Mouse (Mus musculus): ENCODE data around the gene Dgat2.

The Dgat2 gene

DNA sequence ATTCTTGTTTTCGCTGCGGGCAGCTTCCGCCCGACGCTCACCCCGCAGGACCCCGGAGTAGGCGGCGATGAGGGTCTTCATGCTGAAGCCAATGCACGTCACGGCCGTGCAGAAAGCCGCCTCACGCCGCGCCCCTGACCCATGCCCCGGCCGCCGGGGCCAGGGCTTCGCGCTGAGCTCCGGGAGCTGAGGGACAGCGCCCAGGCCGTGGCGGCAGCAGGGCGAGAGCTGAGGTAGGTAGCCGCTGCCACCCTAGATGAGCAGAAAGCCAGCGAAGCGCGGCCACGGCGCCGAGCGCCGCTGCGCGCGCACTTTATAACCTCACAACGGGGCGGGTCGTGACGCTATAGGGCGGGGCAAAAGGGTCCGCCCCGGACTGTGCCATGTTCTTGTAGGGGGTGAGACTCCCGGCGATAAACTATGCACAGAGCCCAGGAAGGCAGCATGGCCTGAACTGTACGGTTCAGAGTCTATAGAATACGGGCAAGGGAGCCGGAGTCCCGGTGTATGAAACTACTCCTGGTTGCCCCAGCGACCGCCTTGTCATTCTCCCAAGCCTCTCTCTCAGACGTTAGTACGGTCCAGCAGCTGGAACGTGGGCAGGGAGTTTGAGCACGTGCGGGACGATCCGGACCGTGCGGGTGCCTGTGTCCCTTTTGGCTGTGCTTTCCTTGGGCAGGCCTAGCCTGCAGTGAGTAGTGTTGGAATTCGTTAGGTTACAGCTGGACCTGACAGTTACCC lies at the start of gene Dgat2:
Gene Dgat2 (minus strand): TSS at position 288 of the 741 bp plus-strand sequence.
- DNase-seq: peak; percentile 98 to 99

DNA sequence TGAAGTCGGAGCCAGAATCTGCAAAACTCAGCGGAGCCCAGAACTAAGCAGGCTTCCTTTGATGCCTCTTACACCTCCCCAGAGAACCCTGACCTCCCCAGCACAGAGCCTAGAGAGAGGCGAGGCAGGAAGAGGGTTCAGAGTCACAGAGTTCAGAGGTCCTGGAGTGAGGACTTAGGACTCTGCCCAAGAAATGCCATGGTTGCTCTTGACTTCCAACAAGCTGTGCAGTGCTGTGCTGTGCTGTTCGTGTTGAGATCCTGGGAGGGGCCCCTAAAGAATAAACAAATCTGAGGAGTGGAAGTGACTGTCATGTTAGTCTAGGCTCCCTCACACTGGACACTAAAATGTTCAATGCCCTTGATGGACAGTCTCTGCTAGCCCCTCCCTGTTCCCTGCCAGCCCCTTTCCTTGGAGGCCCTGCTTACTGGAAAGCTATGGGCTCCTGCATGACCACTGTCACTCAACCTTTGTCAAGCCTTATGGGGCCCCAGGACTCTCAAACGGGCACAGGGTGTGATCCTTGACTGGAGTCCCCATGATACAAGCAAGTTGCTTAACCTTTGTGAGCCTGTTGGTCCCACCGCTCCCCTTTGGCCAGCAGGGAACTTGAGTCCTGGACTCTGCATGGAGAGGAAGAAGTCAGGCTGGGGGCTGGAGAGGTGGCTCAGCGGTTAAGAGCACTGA lies 47.7 kb upstream of the Dgat2 start:
- no peak for DNase-seq

DNA sequence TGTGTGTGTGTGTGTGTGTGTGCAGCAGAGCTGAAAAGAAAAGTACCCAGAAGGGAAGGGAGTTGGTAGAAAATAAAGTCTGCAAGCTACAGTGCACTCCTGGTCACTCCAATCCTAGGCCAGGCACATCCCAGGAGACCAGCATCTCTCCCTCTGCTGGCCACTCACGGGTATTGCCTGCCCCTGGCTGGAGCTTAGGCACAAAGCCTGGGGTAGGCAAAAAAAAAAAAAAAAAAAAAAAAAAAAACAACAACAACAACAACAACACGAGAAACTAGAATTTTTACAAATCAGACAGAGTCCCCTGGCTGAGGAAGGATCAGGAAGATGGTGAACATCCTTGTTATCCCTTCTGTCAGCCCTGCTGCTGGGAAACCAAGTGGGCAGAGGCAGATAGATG lies 46.9 kb upstream of the Dgat2 start:
- no peak for DNase-seq

DNA sequence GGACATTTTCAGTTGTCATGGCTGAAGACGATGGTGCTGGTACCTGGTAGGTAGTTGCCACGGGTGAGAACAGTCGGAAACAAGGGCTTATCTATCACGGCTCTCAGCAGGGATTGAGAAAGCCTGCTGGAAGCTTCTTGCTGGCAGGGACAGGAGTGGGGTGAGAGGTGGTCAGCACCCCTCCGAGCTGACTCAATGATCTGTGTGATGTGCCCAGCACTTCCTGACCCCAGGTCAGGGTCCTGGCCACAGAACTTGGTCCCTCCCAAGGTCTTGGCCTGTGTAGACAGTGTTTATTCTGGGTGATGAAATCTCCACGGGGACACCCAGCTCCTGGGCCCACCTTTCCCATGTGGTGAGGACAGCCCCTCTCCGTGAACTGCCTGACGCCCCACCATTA lies 46.3 kb upstream of the Dgat2 start:
- no peak for DNase-seq

DNA sequence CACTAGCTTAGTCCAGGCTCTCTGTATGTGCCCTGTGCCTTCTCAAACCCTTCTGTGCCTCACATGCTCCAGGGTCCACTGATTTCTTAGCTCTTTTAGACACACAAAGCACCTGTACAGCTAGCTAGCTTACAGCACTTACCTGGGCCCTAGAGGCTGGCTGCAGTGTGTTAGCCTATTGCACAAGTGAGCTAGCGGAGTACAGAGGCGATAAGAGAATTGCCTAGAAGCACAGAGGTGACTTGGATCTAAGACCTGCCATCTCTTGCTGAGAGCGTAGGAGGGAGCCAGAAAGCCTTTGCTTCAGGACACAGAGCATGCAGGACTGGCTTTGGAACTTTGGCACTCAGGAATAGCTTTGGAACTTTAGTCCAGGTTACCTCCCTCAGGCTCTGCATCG lies 44.7 kb upstream of the Dgat2 start:
- no peak for DNase-seq

DNA sequence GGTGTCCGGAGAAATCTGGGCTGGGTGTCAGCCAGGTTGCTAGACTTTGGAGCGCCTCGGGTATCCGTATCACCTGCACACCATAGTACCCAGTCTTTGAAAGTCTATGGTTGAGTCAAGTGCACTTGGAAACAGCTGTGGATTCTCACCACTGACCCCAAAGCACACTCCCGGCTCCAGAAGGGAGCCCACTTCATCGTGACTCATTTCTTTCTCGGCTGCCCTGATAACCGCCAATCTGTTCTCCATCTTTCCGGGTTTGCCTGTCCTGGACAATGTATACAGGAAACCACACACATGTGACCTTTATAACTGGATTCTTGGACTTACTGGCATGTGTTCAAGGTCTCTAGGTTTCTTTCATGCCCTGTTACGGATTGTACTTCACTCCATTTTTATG lies 44.1 kb upstream of the Dgat2 start:
- no peak for DNase-seq

DNA sequence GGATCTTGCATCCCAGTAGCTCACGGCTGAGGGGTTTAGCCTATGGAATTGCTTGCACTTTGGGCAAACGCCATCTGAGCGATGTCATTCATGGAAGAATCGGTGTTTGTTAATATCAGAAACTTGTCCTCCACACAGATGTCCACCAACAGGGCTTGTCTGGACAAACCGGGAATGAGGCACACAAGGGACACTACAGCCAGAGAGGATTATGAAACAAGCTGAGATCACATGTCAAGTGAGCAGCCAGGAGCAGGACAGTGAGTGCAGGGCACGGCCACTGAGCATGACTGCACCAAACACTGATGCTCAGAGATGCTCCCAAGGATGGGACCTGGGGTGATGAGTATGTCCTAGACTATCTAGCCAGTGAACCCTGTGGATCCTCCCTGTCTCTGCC lies 42.9 kb upstream of the Dgat2 start:
- DNase-seq: no peak

DNA sequence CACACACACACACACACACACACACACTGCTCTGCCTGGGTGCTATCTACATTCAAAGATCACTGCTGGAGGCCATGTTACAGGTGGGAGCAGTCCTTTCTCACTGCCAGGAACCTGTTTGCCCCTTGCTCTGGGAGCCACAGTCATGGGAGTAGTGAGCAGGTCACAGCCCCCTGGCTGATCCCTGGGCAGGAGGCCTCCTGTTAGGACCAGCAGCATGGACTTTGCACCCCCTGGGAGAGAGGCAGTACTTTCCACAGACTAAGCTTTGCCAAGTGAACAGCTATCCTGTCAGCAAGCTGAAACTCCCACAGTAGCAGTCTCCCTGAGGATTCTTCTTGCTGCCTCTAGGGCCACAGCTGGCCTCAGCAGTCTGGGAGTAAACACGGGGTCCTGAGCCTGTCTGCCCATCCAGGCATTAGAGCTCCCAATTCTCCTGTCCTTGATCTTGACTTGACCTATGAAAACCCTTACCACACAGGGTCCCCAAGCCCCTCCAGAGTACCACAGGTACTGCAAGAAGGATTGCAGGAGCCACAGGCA lies 42.2 kb upstream of the Dgat2 start:
- DNase-seq: no peak

DNA sequence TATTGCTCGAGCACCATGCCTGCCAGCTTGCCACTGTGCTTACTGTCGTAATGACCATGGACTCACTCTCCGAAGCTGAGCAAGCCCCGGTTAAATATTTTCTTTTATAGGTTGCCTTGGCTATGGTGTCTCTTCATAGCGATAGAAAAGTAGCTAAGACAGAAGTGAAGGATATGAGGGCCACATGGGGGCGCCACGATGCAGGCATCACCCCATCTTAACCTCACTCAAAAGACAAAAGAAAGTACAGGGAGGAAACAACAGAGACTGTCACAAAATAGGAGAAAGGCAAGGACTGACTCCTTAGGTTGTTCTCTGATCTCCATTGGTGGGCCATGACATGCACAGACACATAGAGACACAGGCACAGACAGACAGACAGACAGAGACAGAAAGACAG lies 41.7 kb upstream of the Dgat2 start:
- no peak for DNase-seq

DNA sequence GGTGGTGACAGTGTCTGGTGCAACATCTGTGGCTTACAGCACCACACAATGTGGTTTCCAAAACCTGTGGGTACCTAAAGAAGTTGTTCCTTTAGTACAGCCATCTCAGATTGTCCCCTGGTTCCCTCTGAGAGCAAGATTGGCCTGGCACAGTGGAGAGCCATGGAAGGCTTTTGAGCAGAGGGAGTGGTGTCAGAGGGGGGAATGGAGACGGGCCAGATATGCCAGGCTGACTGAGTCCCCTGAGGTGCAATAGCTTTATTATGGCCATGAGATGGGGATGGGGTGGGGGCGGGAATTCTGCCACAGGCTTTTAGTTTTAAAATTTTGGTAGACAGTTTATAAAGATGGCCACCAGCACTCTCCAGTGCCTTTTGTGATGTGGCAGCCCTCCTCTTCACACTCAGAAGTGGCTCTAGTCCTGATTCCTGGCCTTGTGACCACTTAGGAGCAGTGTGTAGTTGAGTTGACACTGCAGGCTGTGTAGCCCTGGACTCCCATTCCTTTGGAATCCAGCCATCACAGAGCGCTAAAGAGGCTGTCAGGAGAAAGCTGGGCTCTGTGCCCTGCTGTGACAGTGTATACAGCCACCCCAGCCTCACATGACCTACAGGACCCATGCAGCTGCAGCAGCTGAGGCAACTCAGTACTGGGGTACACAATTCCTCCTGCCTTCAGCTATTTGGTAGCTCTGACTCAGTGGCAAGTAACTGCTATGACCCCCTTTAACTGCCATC lies 35.0 kb upstream of the Dgat2 start:
- no peak for DNase-seq

DNA sequence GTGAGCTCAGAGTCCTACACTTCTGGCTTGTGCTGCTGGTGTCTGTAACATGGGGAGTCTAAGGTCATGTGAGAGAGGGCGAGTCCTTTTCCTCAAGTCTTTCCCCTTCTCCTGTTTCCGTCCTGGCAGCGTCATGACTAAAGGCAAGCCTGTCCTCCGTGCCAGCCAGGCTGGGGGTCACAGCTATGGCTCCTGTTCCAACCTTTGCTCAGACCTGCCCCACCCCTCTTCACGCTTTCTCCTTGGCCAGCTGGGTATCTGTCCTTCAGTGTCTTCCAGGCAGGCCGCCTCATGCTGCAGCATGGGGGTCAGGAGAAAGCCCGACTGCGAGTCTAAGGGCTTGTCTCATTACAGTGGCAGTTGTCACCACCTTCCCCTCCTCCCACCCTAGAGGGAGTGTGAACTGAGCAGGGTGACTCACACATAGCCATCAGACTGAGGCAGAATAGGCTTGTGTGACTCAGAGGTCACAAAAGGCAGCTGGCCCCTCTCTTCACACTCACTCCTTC lies 32.9 kb upstream of the Dgat2 start:
- no peak for DNase-seq

DNA sequence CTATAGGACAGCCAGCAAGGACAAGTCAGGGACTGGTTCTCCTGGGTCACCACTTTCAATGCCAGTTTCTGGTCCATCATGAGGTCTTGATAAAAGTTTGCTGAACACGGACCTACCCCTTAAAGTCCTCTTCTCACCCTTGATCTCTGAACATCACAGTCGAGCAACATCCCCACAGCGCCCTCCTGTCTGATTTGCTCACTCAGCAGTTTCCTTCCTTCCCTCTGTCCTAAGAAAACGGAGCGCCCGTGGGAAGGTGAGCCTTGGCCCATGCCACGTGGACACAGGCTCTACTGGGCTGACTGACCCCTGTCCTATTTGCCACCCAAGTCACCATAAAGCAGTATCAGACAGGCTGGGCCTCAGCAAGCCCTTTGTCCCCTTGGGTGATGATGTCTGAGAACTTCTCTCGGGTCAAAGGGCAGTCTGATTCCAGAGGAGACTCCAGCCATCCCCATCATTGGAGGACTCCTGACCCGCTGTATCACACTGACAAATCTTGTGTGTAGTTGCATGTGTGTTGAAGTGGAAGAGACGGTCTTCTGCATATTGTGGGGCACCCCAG lies 32.2 kb upstream of the Dgat2 start:
- no peak for DNase-seq

DNA sequence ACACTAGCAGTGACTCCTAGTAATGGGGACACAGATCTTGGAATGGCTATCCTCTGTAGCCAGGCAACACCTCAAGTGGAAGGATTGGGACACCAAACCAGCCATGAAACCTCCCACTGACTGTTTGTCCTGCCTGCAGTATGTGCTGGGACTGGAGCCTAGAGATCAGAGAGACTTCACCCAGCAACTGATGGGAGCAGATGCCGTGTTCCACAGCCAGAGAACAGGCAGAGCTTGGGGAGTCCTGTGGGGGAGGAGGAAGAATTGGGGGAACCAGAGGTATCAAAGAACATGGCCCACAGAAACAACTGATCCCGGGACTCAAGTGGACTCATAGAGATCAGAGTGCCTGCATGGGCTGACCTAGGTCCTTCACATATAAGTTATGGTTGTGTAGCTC lies 31.2 kb upstream of the Dgat2 start:
- no peak for DNase-seq

DNA sequence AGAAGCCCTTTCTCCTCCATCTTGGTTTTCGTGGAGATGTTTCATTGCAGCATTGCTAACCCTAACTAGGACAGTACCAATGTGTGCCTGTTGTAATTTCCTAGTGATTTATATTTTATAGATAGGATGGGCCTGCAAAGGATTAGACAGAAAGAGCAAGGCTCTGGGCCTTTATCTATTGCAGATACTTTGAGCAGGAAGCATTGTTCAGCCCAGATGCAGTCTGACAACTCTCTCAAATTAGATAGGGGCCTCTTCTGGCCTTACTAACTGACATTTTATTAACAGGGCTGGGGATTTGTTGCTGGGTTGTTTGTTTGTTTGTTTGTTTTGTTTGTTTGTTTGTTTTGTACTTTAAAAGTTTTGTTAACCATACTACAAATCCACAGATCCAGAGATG lies 30.5 kb upstream of the Dgat2 start:
- DNase-seq: no peak

DNA sequence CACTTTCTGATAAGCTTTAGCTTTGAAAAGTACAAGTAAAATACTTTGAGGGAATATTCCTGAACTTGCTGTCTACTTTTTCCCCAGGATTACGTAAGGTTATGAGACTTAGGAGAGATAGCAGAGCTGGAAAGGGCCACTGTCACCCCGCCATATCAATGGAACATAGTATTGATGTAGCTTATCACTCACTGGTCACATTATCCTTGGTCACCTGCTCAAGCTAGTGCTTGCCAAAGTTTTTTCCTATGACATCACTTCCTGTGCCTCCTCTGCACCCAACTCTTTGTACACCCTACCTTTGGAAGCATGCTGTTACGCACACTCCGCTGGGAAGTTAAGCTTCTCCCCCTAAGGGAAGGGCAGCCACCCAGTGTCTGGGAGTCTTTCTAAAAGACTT lies 26.2 kb upstream of the Dgat2 start:
- DNase-seq: no peak

DNA sequence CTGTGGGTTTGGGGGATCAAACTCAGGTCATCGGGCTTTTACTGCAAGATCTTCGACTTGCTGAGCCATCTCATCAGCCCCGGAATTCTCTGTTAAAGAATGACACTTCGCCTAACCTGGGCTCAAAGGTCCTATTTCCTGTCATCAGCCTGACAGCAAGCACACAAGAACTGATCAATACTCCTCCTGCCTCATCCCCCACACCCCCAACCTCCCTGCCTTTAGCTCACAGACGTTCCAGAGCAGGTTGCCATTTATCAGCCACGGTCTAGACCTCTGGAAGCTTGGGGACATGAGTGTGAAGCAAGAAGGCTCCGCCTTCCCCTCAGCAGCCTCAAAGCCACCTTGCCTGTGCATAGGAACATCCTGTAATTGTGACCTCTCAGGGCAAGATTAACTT lies 23.8 kb upstream of the Dgat2 start:
- DNase-seq: no peak

DNA sequence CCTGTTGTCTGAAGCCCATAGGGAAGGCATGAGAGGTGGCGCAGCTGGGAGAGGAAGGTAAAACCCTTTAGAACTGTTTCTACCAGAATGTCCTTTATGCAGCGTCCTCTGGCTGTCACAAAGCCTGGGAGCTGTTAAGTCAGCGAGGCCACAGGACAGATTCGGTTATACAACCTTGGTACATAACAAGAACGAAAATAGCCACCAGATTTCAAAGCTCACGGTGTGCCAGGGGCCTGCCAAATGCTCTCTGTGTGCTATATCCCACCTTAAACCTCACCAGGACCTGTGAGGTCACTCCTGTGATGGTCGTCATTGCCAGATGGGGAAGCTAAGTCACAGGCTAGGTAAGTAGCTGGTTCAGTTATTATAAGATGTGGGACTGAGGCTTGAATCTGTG lies 19.6 kb upstream of the Dgat2 start:
- DNase-seq: no peak

DNA sequence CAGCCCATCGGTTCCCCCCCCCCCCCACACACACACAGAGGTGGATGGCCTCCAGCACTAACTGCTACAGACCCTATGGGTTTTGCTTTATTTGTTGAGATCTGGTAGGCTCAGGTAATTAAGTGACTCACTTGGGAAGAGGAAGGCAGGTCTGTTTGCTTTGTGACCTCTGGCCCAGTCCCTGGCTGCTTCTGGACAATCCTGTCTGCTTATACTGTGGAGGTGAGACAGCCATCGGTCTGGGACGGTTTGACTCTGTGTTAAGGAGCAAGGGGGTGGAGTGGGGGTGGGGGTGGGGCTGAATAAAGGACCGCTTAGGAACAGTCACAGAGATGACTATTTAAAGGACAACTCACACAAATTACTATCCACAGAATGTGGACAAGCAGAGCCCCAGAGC lies 17.8 kb upstream of the Dgat2 start:
- no peak for DNase-seq

DNA sequence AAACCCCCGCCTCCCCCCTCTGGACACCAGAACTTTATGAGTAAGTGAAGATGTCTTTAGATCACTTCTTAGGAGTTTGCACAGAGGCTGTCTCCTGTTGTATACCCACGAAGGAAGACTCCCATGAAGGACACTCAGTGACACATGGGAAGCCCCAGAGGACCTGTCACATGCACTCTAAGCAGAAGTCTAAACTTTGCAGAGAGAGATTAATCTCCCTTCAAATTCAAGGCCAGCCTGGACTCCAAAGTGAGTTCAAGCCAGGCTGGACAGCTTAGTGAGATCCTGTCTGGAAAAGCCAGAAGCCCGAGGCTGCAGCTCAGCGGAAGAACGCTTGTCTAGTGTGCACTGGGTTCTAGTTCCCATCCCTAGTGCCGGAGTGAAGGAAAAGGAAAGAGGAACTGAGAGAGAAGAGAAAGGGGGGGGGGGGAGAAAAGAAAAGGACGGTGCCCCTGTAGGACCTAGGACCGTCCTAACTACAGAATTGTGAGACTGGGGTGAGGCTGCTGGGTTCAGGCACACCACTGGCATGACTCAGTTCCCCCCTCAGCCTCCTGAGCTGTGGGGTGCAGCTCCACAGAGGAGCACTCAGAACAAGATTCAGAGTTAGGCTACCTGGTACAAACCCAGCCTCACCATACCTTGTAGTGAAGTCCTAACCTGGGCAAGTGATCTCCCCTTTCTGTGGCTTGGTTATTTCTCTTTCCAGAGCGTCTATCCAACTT lies 17.1 kb upstream of the Dgat2 start:
- DNase-seq: no peak

DNA sequence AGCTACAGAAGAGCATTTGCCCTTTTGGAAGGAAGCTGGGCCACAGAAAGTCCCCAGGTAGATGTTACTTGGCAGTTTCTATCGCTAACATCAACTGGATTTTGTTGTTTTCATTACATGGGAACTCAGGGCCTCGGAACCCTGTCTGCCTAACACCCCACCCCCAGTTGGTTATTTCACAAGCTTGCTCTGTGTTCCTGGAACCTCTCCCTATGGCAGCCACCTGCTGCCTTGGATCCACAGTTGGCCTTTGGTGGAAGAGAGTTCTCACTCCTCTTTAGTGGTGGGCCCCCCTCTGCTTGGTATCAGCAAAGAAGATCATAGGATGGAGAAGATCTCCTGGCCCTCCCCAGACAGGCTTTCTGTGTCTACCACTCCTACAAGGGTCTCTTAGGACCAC lies 16.3 kb upstream of the Dgat2 start:
- no peak for DNase-seq

DNA sequence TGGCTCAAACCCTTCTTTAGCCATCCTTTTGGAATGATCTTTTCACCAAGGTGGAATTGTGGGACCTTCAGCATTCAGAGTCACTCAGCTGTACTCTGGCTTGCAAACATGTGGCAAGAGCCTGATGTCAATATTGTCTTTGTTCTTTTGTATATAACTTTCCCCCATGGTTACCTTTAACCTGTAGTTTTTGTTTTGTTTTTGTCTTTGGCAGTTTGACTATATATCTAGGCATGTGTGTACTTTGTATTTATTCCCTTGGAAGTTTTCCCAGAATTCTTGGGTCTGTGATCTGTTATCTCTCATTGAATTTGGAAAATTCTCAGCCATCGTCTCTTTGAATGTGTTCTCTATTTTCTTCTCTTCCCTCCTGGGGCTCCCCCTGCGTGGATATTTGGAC lies 12.0 kb upstream of the Dgat2 start:
- DNase-seq: no peak

DNA sequence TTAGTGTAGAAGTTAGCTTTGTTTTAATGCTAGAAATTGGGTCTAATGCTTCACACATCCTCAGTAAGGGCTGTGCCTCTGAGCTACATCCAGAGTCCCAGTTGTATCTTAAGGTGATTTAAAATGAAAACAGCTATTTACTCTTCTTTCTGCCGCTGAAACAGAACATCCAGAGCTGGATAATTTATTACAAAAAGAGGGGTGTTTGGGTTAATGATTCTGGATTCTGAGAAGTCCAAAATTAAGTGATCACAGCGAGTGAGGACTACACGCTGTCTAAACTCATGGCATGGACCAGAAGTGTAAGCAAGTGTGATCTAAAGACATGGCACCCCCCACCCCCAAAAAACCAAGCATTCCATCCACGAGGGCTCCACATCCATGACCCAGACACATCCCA lies 11.4 kb upstream of the Dgat2 start:
- DNase-seq: no peak

DNA sequence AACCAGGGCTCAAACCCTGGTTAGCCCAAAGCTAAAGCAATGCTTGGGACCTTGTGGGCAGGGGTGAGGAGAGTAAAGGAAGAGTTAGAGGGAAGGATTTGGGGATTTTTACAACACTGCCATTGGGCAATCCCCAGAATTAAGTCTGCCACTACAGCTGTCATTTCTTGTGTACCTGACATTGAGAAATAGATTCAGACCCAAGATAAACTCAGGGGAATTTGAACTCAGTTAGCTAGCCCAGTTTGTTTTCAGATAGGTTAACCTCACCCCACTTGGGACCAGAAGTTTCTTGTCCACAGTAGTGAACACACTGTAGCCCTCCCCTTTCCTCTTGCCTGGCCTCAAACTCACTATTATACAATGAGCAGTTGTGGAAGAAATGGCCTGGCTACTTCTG lies 8.9 kb upstream of the Dgat2 start:
- DNase-seq: no peak
